Mouse (Mus musculus) olfactory bulb, adult 2 months (tissue): ENCODE results near the gene Ltb. TPM values are rescaled to one million over a fixed set of nuclear protein-coding genes. Genes with fewer than 3 reads are reported as not detected.

Experiments
- H3K27ac ChIP-seq: fragments of 200-500 bp; 2 replicates; pipeline ENCODE4 v1.5.1; 2012; ENCODE audit warnings: low read depth, low read length; ENCODE audit not compliant: insufficient read depth
- H3K4me1 ChIP-seq: fragments of 200-500 bp; 2 replicates; pipeline ENCODE4 v1.6.1; 2012; ENCODE audit warnings: low read length; ENCODE audit not compliant: control insufficient read depth, insufficient read depth
- H3K4me3 ChIP-seq: fragments of 200-500 bp; 2 replicates; pipeline ENCODE4 v1.5.1; 2012; ENCODE audit warnings: mild to moderate bottlenecking, low read depth, low read length, moderate library complexity; ENCODE audit not compliant: insufficient read depth
- CTCF ChIP-seq: fragments of 200-500 bp; IDR thresholded peaks from 2 replicates; pipeline ENCODE4 v1.5.1; 2012; ENCODE audit warnings: low read depth, mild to moderate bottlenecking, low read length, moderate library complexity; ENCODE audit not compliant: insufficient read depth
- POLR2A ChIP-seq: fragments of 200-500 bp; IDR thresholded peaks from 2 replicates; pipeline ENCODE4 v1.6.1; 2012; ENCODE audit warnings: mild to moderate bottlenecking, low read depth, low read length, moderate library complexity; ENCODE audit not compliant: insufficient read depth
- WGBS: fragments of 180-500 bp; shearing (Covaris S2); methylation state at CpG from one replicate; pipeline ENCODE4 v1.1.7; 2018; 5-methylcytosine and 5-hydroxymethylcytosine counted together
- polyA plus RNA-seq: library from polyadenylated mRNA; stranded (reverse); fragments of >200 nt; gene quantifications from 2 replicates; pipeline ENCODE4 v1.2.4, GENCODE M21; 2012; ENCODE audit warnings: low replicate concordance; ENCODE audit not compliant: missing spikeins, insufficient read depth, insufficient read length

Ltb gene
- polyA plus RNA-seq, 1 experiment, result not detected

DNA sequence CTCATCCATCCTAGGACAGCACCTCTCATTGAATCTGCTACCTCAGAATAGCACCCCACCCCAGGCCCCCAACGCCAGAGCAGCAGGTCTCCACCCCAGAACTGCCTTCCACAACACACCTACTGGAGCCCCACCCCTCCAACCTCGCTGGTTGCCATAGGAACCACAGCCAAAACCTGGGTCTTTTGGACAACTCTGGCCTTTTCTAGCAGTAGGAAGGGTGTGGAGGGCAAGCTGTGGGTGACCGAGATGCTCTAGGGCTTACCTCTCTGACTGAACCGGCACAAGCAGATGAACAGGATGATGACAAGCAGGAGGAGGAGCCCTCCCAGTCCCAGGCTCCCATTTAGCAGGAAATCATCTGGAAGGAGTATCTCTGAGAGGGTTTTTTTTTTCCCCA lies 7.6 kb upstream of the Ltb start:
- H3K4me3 ChIP-seq, result 0 out of 2 replicates have a peak overlapping the region, but pooled peaks have one; percentile 1
- H3K27ac ChIP-seq, result no peak overlapping the region
- H3K4me1 ChIP-seq, result peaks cover 5% of the 10 kb centered on the region
- TF ChIP-seq POLR2A (no peak), CTCF (no peak)
- WGBS, result 2% methylated on average over 4 of the region's 4 CpGs

- TF ChIP-seq POLR2A (no peak), CTCF (no peak)
- 80% methylated on average over 4 of the region's 4 CpGs for WGBS
- H3K4me1 ChIP-seq, result peaks cover 5% of the 10 kb centered on the region
- no peak overlapping the region for H3K4me3 ChIP-seq
- H3K27ac ChIP-seq, result no peak overlapping the region
Observed at GRCm38 (mm10) chr17:35187345-35187744, 6.9 kb upstream of the Ltb start.

DNA sequence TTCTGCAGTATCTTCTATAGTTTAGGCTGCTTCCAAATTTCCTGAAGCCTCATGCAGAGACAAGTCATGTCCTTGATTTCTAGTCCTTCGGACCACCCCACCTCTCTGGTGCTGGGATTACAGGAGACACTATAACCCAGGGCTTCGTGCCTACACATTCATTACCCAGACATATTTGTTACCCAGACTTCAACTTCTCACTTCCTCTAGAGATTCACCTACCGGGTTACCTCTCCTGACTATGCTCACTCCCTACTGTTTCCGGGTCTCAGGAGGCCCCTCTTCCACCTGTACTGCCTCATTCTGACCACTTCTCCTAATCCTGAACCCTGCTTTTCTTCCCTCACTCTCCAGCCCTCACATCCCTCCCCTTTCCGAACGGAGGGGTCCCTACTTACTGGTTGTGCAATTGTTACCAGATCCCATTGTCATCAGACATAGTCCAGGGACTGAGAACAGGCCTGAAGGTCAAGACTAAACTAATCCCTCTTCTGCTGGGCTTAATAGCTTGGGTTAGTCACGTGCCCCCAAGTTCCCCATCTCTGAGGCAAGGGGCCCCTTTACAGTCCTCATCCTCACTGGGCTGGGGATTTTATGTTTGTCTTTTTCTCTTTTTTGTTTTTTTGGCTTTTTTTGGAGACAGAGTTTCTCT lies 6.2 kb upstream of the Ltb start, which contains the start of gene Lst1:
Gene Lst1, minus strand, starts transcription at position 481 of the 652 bp plus-strand sequence.
- H3K27ac ChIP-seq, result no peak within 1 kb of the TSS
- WGBS, result 76% methylated on average over 7 of the region's 7 CpGs
- H3K4me1 ChIP-seq, result peaks cover 5% of the 10 kb centered on the region
- TF ChIP-seq POLR2A, result no peak
- no peak for TF ChIP-seq CTCF
- H3K4me3 ChIP-seq, result no peak within 1 kb of the TSS

DNA sequence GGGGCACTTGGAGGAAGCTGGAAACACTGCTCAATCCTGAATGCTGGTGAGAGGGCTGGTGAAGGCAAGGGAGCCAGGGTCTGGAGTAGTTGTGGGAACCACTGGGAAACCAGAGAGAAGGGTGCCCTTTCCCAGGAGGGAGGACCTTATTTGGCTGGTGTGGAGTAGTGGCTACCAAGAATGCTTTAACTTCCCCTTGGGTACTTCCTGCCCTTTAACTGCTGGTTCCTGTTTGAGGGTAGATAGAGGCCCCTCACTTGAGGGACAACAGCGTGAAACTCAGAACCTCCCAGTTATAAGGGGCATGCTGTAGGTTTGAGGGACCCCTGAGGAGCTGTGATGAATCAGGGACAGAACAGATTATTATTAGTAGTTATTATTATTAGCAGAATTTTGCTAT lies 5.1 kb upstream of the Ltb start:
- TF ChIP-seq POLR2A, result no peak
- TF ChIP-seq CTCF, result no peak
- Histone ChIP-seq H3K4me1 (peaks cover 5% of the 10 kb centered on the region), H3K4me3 (no peak overlapping the region), H3K27ac (no peak overlapping the region)
- 90% methylated on average over 1 of the region's 1 CpGs for WGBS

DNA sequence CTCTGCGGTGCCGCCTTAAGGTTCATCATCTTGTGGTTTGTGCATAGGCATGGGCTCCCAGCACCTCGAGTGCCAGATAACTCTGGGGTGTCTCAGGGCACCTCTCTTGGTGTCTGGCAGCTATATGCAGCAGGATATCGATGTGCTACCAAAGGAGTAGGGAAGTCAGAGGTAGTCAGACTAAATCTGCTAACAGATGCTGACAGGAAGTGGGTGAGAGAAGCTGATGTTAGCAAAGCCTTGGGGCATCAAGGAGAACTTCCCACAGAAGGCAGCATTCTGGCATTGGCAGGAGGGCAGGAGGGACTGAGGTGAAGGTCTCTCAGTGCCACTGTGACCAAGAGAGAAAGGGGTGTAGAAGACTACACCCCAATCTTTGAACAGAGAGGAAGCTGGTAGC lies 4.1 kb upstream of the Ltb start:
- H3K4me3 ChIP-seq, result no peak overlapping the region
- H3K27ac ChIP-seq, result no peak overlapping the region
- peaks cover 7% of the 10 kb centered on the region for H3K4me1 ChIP-seq
- TF ChIP-seq POLR2A (no peak), CTCF (no peak)
- WGBS, result 74% methylated on average over 4 of the region's 4 CpGs

DNA sequence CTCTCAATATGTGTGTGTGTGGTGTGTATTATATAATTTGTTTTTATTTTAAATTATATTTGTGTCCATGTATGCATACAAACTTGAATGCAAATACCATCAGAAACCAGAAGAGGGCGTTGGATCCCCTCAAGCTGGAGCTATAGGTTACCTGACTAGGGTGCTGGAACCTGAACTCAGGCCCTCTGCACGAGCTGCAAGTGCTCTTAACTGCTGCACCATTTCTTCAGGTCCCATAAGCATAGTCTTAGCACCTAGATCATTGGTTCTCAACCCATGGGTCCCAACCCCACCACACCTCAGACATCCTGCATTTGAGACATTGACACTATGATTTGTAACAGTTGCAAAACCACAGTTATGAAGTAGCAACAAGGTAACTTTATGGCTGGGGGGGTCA lies 2.5 kb upstream of the Ltb start:
- peaks cover 15% of the 10 kb centered on the region for H3K4me1 ChIP-seq
- TF ChIP-seq CTCF, result no peak
- no peak for TF ChIP-seq POLR2A
- no peak overlapping the region for H3K27ac ChIP-seq
- H3K4me3 ChIP-seq, result no peak overlapping the region
- WGBS, result 63% methylated on average over 2 of the region's 2 CpGs

GRCm38 (mm10) chr17:35192924-35193323 lies 1.3 kb upstream of the Ltb start:
- Histone ChIP-seq H3K27ac (no peak overlapping the region), H3K4me3 (no peak overlapping the region), H3K4me1 (peaks cover 14% of the 10 kb centered on the region)
- WGBS, result 91% methylated on average over 5 of the region's 5 CpGs
- TF ChIP-seq POLR2A (no peak), CTCF (no peak)

DNA sequence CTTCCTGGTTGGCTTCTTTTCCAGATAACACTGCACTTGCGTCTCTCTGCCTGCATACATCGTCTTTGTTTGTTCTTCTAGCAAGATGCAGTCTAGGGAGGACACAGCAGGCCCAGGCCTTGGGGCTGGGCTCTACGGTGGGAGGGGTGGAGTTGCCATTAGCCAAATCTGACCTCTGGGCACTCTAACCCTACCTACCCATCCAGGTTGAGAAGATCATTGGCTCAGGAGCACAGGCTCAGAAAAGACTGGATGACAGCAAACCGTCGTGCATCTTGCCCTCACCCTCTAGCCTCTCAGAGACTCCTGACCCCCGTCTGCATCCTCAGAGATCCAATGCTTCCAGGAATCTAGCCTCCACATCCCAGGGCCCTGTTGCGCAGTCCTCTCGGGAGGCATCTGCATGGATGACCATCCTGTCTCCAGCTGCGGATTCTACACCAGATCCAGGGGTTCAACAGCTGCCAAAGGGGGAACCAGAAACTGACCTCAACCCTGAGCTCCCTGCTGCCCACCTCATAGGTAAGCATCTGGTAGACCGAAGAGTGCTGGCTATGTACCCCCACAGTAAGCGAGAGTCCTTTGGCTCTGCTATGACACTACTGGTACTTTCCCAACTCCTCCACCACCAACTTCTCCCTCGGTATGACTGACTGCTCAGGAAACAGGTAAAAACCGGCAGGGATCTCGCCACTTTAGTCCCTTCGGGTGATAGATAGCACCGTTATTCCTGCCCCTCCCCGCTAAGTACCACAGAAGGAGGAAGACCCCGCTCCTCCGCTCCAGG lies 798 bp downstream of the Ltb start:
- Histone ChIP-seq H3K4me3 (peak overlapping the region; percentile 44), H3K27ac (no peak overlapping the region), H3K4me1 (peaks cover 14% of the 10 kb centered on the region)
- WGBS, result 52% methylated on average over 19 of the region's 19 CpGs
- TF ChIP-seq POLR2A (no peak), CTCF (no peak)

- under 1% methylated on average over 66 of the region's 66 CpGs for WGBS
- Histone ChIP-seq H3K27ac (no peak overlapping the region), H3K4me1 (peaks cover 14% of the 10 kb centered on the region), H3K4me3 (peak overlapping the region; percentile 44)
- TF ChIP-seq CTCF (peak; percentile 86), POLR2A (no peak)
Observed at GRCm38 (mm10) chr17:35195631-35196320, 1.5 kb downstream of the Ltb start.
